Mouse (Mus musculus) embryonic facial prominence, embryonic 14.5 days (tissue): ENCODE results near the gene Qser1. TPM values are rescaled to one million over a fixed set of nuclear protein-coding genes. Genes with fewer than 3 reads are reported as not detected.

Source experiments
- ATAC-seq: fragments of 200-750 bp; cut with Nextera tagmentation; 2 replicates; pipeline ENCODE4 v1.8.0; 2017; ENCODE audit warnings: low read depth, moderate number of reproducible peaks, moderate TSS enrichment
- DNase-seq: peaks from one replicate; pipeline ENCODE4 v3.0.0-alpha.2; 2015; ENCODE audit warnings: low spot score
- H3K27ac ChIP-seq: fragments of 300-500 bp; sonication (generic); replicated peaks from 2 replicates; pipeline ENCODE4 v1.5.1; 2014; ENCODE audit warnings: low read depth, mild to moderate bottlenecking, low read length, moderate library complexity
- H3K27me3 ChIP-seq: fragments of 300-500 bp; sonication (generic); replicated peaks from 2 replicates; pipeline ENCODE4 v1.6.1; 2014; ENCODE audit warnings: low read length; ENCODE audit not compliant: control insufficient read depth, insufficient read depth
- H3K36me3 ChIP-seq: fragments of 300-500 bp; sonication (generic); 2 replicates; pipeline ENCODE4 v1.6.1; 2014; ENCODE audit warnings: low read length, mixed read lengths; ENCODE audit not compliant: control insufficient read depth, insufficient read depth
- H3K4me1 ChIP-seq: fragments of 300-500 bp; sonication (generic); 2 replicates; pipeline ENCODE4 v1.6.1; 2014; ENCODE audit warnings: antibody characterized with exemption, low read length; ENCODE audit not compliant: control insufficient read depth, insufficient read depth
- H3K4me2 ChIP-seq: fragments of 300-500 bp; sonication (generic); 2 replicates; pipeline ENCODE4 v1.6.1; 2014; ENCODE audit warnings: low read depth, mild to moderate bottlenecking, low read length, moderate library complexity, mixed read lengths
- H3K4me3 ChIP-seq: fragments of 300-500 bp; sonication (generic); 2 replicates; pipeline ENCODE4 v1.5.1; 2014; ENCODE audit warnings: low read depth, mild to moderate bottlenecking, low read length
- H3K9ac ChIP-seq: fragments of 300-500 bp; sonication (generic); 2 replicates; pipeline ENCODE4 v1.6.1; 2014; ENCODE audit warnings: low read depth, mild to moderate bottlenecking, low read length, moderate library complexity, mixed read lengths
- H3K9me3 ChIP-seq: fragments of 300-500 bp; sonication (generic); 2 replicates; pipeline ENCODE4 v1.6.1; 2016; ENCODE audit warnings: low read length; ENCODE audit not compliant: control insufficient read depth
- WGBS: fragments of 180-500 bp; shearing (Covaris S2); extraction: QIAGEN DNeasy Blood & Tissue Kit; methylation state at CpG from one replicate; pipeline ENCODE4 v1.1.7; 2014; 5-methylcytosine and 5-hydroxymethylcytosine counted together
- polyA plus RNA-seq: library from polyadenylated mRNA; unstranded; fragments of >200 nt; fragmentation: Nextera tagmentation; extraction: Ambion mirVana; gene quantifications from 2 replicates; pipeline ENCODE4 v1.2.1, GENCODE M21; 2014

Qser1 gene
- polyA plus RNA-seq, 1 experiment from 2014 or later = 15.6 TPM

DNA sequence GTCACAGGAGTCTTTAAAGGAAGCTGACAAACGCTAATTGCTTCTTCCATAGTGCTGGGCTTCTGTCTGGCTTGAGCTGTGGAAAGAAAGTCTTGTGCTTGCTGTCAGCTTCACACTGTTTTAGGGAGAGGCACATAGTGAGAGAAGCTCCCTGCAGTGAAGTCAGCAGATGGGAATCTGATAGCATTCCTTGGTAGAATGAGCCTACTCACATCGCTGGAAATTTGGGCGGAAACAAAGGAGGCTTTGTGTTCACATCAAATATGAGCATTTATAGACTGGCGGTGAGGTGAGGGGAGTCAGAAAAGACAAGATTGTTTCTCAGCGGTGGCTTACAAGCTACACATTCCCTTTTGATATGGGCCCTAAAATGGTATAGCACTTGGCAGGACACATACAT is 35.1 kb upstream of the Qser1 start:
- WGBS = 15% methylated on average over 5 of the region's 5 CpGs
- Histone ChIP-seq H3K27ac (no peak overlapping the region), H3K4me3 (no peak overlapping the region), H3K36me3 (no peaks in the 10 kb centered on the region), H3K27me3 (0 out of 2 replicates have a peak, but pooled peaks cover 6% of the 10 kb centered on the region), H3K9me3 (no peaks in the 10 kb centered on the region), H3K4me1 (peaks cover 5% of the 10 kb centered on the region; the same call in 1 of the 2 replicates), H3K4me2 (no peak overlapping the region), H3K9ac (no peak overlapping the region)
- DNase-seq (peak; percentile 66), ATAC-seq (no peak)

DNA sequence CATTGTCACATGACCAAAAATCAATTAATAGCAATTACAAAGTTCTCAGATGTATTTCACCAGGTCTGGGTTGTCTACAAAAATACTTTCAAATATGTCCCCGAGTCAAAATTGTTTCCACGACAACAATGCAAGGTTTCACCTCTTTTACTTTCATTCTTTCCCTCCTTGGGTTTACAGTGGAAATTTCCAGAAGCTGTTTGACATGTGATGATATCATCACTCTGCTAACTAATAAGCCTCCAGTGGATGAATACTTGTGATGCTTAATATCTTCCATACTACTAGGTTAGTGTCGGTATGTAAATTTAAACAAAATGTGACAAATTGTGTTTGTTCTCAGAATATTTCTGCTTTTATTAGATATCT is 33.4 kb upstream of the Qser1 start:
- ATAC-seq (no peak), DNase-seq (no peak)
- H3K27me3 ChIP-seq = 0 out of 2 replicates have a peak, but pooled peaks cover 6% of the 10 kb centered on the region
- H3K4me2 ChIP-seq = peak overlapping the region; percentile 97
- no peak overlapping the region for H3K27ac ChIP-seq
- H3K9ac ChIP-seq = 0 out of 2 replicates have a peak overlapping the region, but pooled peaks have one; percentile 66
- 65% methylated on average over 3 of the region's 3 CpGs for WGBS
- no peaks in the 10 kb centered on the region for H3K9me3 ChIP-seq
- H3K36me3 ChIP-seq = no peaks in the 10 kb centered on the region
- H3K4me3 ChIP-seq = peak overlapping the region; percentile 56
- peaks cover 10% of the 10 kb centered on the region; the same call in 1 of the 2 replicates for H3K4me1 ChIP-seq

DNA sequence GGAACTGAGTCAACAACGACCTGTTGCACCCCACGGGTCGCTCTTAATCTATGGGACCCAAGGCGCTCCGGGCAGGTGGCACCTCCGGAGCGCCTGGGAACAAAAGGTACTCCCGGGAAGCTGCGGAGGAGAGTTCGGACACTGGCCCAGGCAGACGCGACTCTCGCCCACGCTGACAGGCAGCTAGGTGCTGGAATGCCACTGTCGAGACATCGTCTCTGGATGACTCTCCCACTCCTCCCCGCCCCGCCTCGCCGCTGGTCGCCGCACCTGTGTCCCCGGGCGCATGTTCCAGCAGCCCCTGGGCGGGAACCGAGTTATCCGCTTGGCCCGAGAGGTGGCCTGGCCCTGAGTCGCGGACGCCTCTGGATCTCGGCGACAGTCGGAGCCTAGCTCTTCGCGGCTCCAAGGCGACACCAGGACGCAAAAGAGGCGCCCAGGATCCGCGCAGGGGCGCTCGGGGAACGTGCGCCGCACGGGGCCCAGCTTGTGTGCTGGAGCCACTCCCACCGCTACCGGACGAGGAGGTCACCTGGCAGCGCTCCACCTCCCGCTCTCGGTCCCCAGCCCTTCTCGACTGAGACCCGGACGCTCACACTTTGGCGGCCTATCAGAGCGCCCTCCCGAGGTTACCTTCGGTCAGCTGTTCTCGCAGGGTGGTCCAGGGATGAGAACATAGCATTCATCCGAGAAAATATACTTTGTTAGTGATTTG is 32.9 kb upstream of the Qser1 start, which contains the start of gene Prrg4:
Gene Prrg4 (minus strand): TSS at position 601 of the 715 bp plus-strand sequence.
- 1% methylated on average over 42 of the region's 62 CpGs for WGBS
- peaks cover 10% of the 10 kb centered on the region; the same call in 1 of the 2 replicates for H3K4me1 ChIP-seq
- H3K9ac ChIP-seq = peak within 1 kb of the TSS; percentile 66
- H3K9me3 ChIP-seq = no peaks in the 10 kb centered on the region
- no peak within 1 kb of the TSS for H3K27ac ChIP-seq
- H3K36me3 ChIP-seq = no peaks in the 10 kb centered on the region
- peak within 1 kb of the TSS; percentile 97 for H3K4me2 ChIP-seq
- H3K4me3 ChIP-seq = peak within 1 kb of the TSS; percentile 56
- ATAC-seq (peak; percentile 66), DNase-seq (peak; percentile 73)
- 0 out of 2 replicates have a peak, but pooled peaks cover 6% of the 10 kb centered on the region for H3K27me3 ChIP-seq

DNA sequence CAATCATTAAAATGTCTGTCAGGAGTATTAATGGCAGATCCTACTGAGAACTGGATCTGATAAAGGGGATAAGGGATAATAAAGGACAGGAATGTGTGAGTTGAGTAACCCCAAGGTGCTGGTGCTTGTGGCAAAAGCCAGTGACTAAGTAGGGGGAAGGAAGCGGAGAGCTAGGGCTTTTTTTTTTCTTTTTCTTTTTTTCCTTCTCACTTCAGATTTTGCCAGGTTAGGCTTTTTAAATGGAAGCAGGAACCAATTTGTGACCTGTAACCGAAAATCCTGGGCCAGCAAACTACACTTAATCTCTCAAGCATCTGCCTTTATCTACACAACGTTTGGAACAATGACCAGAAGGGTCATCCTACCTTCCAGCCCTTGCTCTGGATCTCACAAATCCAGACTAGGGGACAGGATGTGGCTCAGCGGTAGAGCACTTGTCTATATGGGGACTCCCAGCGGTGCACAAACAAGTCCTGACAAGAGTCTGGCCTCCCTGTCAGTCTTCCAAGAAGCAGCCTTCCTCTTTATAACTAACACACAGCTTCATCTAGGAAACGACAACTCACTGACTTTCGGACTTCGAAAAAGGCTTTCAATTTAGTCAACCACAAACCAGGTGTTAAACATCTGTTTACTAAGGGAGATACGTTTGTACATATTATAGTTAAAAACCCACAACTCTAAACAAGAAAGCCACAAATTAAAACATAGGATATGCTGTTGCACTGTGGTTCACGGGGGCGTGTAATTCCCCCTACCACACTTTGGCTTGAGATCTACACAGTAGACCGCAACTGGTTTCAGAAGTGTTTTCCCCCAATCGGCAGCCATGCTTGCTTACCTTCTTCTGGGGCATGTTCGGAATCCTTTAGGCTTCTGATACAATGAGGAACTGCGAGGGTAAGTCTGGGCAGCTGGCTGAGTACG is 31.9 kb upstream of the Qser1 start:
- WGBS = 17% methylated on average over 16 of the region's 16 CpGs
- Histone ChIP-seq H3K9ac (no peak overlapping the region), H3K4me1 (peaks cover 10% of the 10 kb centered on the region; the same call in 1 of the 2 replicates), H3K36me3 (no peaks in the 10 kb centered on the region), H3K9me3 (no peaks in the 10 kb centered on the region), H3K27me3 (0 out of 2 replicates have a peak, but pooled peaks cover 6% of the 10 kb centered on the region), H3K27ac (no peak overlapping the region), H3K4me2 (peak overlapping the region; percentile 97), H3K4me3 (peak overlapping the region; percentile 56)
- ATAC-seq (no peak), DNase-seq (peak; percentile 56)

DNA sequence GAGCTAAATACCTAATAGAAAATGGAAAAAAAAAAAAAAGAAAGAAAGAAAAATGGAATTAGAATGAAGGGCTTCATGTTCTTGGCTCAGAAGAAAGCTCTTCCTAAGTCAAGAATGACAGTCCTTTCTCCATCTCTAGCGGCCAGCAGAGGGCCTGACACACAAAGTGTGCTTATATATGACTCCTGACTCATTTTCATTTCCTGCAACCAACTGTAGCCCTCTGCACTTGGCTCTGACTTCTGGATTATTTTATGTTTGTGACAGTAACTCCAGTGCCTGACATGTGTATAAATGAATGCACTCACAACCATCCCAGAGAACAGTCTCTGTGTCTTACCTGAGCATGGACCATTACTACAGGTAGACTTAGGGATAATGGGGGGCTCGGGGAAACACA is 31.1 kb upstream of the Qser1 start:
- ATAC-seq = no peak
- DNase-seq = peak; percentile 65
- H3K27ac ChIP-seq = no peak overlapping the region
- 0 out of 2 replicates have a peak, but pooled peaks cover 6% of the 10 kb centered on the region for H3K27me3 ChIP-seq
- H3K4me3 ChIP-seq = no peak overlapping the region
- no peak overlapping the region for H3K9ac ChIP-seq
- peaks cover 10% of the 10 kb centered on the region; the same call in 1 of the 2 replicates for H3K4me1 ChIP-seq
- no peak overlapping the region for H3K4me2 ChIP-seq
- no peaks in the 10 kb centered on the region for H3K9me3 ChIP-seq
- no peaks in the 10 kb centered on the region for H3K36me3 ChIP-seq
- 47% methylated on average over 2 of the region's 2 CpGs for WGBS

DNA sequence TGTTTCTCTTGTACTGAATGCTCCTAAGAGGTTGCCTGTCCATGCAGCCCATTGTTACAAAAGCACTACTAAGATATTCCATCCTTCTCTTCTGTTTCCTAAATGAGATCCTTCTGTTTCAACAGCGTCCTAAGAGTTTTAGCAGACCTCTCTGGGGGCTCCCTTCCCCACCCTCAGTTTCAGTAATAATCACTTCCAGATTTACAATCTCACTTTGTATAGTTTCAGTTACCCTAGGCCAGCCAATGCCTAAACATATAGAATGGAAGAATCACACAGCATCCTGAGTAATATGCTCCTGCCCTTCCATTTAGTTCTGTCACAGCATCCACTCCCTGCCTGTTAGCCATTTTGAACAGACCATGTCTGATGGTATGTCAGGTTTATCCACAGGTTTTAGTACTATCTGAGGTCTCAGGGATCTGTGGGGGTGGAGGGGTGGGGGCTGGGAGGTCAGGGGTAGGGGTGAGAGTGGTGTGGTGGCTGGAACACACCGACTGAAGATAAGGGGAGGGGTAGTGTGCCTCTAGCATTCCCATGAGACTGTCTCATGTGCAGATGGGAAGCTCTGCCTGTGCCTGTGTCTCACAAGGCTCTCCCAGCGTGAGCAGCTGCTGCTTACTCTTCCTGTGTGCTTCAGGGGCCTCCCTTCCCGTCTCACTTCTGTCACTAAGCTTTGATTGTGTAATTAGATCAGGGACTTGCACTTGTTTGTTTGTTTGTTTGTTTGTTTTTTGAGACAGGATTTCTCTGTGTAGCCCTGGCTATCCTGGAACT is 30.3 kb upstream of the Qser1 start:
- H3K36me3 ChIP-seq = no peaks in the 10 kb centered on the region
- H3K9ac ChIP-seq = no peak overlapping the region
- DNase-seq (peak; percentile 48), ATAC-seq (no peak)
- H3K27me3 ChIP-seq = 0 out of 2 replicates have a peak, but pooled peaks cover 6% of the 10 kb centered on the region
- 19% methylated on average over 4 of the region's 4 CpGs for WGBS
- no peak overlapping the region for H3K27ac ChIP-seq
- H3K4me3 ChIP-seq = no peak overlapping the region
- no peak overlapping the region for H3K4me2 ChIP-seq
- peaks cover 10% of the 10 kb centered on the region; the same call in 1 of the 2 replicates for H3K4me1 ChIP-seq
- no peaks in the 10 kb centered on the region for H3K9me3 ChIP-seq

DNA sequence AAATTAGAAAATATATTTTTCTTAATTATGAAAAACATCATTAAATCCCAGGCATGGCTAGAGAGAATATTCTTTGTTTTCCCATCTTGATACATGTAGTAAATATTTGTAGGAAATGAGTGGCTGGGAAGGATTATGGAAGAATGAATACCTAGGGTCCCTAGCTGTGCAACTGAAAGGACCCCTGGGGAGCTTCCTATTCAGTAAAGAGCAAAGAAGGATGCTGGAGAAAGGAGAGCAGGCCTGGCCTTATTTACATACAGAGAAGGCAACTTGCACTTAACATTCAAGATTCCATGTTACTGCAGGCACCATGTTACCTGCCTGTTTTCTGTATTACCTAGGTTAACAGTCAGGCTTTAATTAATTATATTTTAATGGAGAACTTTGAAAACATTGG is 26.0 kb upstream of the Qser1 start:
- Histone ChIP-seq H3K36me3 (no peaks in the 10 kb centered on the region), H3K27ac (no peak overlapping the region), H3K4me1 (peaks cover 5% of the 10 kb centered on the region; the same call in 1 of the 2 replicates), H3K4me2 (no peak overlapping the region), H3K9ac (no peak overlapping the region), H3K27me3 (no peaks in the 10 kb centered on the region), H3K4me3 (no peak overlapping the region), H3K9me3 (no peaks in the 10 kb centered on the region)
- ATAC-seq (no peak), DNase-seq (no peak)

DNA sequence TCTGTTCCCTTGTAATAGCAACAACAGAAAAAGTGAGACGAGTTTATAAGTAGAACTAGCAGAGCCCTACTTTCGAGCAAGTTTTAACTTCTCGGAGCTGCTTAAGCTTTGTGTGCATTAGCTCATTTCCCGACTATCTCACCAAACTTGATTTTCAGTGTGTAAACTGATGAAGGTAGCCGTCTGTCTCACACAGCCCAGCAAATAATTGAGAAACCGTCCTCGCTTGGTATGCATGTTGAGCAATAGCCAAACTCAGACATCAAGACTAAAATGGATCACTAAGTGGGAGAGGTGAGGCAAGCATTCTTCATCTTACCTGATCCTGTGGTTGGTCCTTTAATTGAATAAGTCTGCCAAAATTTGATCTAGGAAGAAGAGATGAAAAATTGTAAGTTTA is 25.2 kb upstream of the Qser1 start:
- WGBS = 82% methylated on average over 7 of the region's 7 CpGs
- no peaks in the 10 kb centered on the region for H3K27me3 ChIP-seq
- H3K9me3 ChIP-seq = no peaks in the 10 kb centered on the region
- peaks cover 5% of the 10 kb centered on the region; the same call in 1 of the 2 replicates for H3K4me1 ChIP-seq
- no peak overlapping the region for H3K4me3 ChIP-seq
- H3K9ac ChIP-seq = no peak overlapping the region
- ATAC-seq (peak; percentile 53; the same call in 1 of the 2 replicates), DNase-seq (peak; percentile 70)
- H3K36me3 ChIP-seq = no peaks in the 10 kb centered on the region
- H3K27ac ChIP-seq = no peak overlapping the region; the same call in 1 of the 2 replicates
- H3K4me2 ChIP-seq = no peak overlapping the region
